15 mouse cellular contexts compared by ENCODE assay signal in genomic region chr16:55190397-55190796, GRCm38 (mm10).
"Had no signal": no experiment of that assay in that cellular context is flagged by ENCODE, and none has a peak within 500 bp of the region (broad histone marks: within the 10 kb centered on the region; RNA-seq: fewer than 3 reads in every experiment).

No protein-coding gene starts in this region.

- H3K9ac ChIP-seq: limb, embryonic 15.5 days; liver, embryonic 12.5 days; lung, embryonic 14.5 days; midbrain, embryonic 15.5 days had no signal

- H3K4me1 ChIP-seq: limb, embryonic 15.5 days; liver, embryonic 12.5 days; megakaryocyte, embryonic 14.5 days; midbrain, embryonic 15.5 days had no signal

- H3K4me2 ChIP-seq: limb, embryonic 15.5 days; liver, embryonic 12.5 days; lung, embryonic 14.5 days; midbrain, embryonic 11.5 days; midbrain, embryonic 15.5 days had no signal

- H3K36me3 ChIP-seq: limb, embryonic 15.5 days; liver, embryonic 12.5 days; midbrain, embryonic 15.5 days had no signal

- ATAC-seq: liver, embryonic 12.5 days; midbrain, embryonic 15.5 days had no signal

- H3K9me3 ChIP-seq: limb, embryonic 15.5 days; liver, embryonic 12.5 days; megakaryocyte, embryonic 14.5 days; midbrain, embryonic 15.5 days had no signal

- H3K27me3 ChIP-seq: limb, embryonic 15.5 days; liver, embryonic 12.5 days; megakaryocyte, embryonic 14.5 days; midbrain, embryonic 15.5 days had no signal

- DNase-seq: kidney, adult 18-20 months; kidney, postnatal 10 days; kidney, postnatal 4 days; lung, embryonic 14.5 days; lung, postnatal 14 days; right cerebral cortex, adult 18-20 months; right cerebral cortex, postnatal 25 days; thymus, postnatal 36 days had no signal

- H3K4me3 ChIP-seq: left cerebral cortex, adult 2 months; limb, embryonic 15.5 days; liver, embryonic 12.5 days; megakaryocyte, embryonic 14.5 days; midbrain, embryonic 15.5 days had no signal

- H3K27ac ChIP-seq: left cerebral cortex, adult 2 months; limb, embryonic 15.5 days; liver, embryonic 12.5 days; macrophage; midbrain, embryonic 15.5 days had no signal
